Mouse (Mus musculus) embryonic fibroblast, embryonic 13.5 days (primary cell): Measurements from ENCODE around the gene Rab27a. TPM values are rescaled to one million over a fixed set of nuclear protein-coding genes. Genes with fewer than 3 reads are reported as not detected.

Experiments
- H3K27ac ChIP-seq: 2 replicates; pipeline ENCODE4 v1.5.1; 2012; ENCODE audit warnings: low read length, control low read depth, inconsistent platforms; ENCODE audit not compliant: insufficient read depth
- H3K4me1 ChIP-seq: 2 replicates; pipeline ENCODE4 v1.6.1; 2011; ENCODE audit warnings: low read length; ENCODE audit not compliant: control insufficient read depth, insufficient read depth
- H3K4me3 ChIP-seq: 2 replicates; pipeline ENCODE4 v1.5.1; 2011; ENCODE audit warnings: mild to moderate bottlenecking, control low read depth, low read length; ENCODE audit not compliant: insufficient read depth
- CTCF ChIP-seq: IDR thresholded peaks from 2 replicates; pipeline ENCODE4 v1.5.1; 2011; ENCODE audit warnings: mild to moderate bottlenecking, control low read depth, low read length, moderate library complexity, borderline replicate concordance; ENCODE audit not compliant: insufficient read depth
- POLR2A ChIP-seq: IDR thresholded peaks from 2 replicates; pipeline ENCODE4 v1.6.1; 2011; ENCODE audit warnings: low read depth, mild to moderate bottlenecking, control low read depth, low read length, moderate library complexity
- polyA plus RNA-seq: library from polyadenylated mRNA; stranded (reverse); fragments of >200 nt; gene quantifications from 2 replicates; pipeline ENCODE4 v1.2.4, GENCODE M21; 2011; ENCODE audit warnings: low read depth; ENCODE audit not compliant: missing spikeins, insufficient read length

Gene Rab27a
- 2.5 and 5.1 TPM in 2 replicates for polyA plus RNA-seq

DNA sequence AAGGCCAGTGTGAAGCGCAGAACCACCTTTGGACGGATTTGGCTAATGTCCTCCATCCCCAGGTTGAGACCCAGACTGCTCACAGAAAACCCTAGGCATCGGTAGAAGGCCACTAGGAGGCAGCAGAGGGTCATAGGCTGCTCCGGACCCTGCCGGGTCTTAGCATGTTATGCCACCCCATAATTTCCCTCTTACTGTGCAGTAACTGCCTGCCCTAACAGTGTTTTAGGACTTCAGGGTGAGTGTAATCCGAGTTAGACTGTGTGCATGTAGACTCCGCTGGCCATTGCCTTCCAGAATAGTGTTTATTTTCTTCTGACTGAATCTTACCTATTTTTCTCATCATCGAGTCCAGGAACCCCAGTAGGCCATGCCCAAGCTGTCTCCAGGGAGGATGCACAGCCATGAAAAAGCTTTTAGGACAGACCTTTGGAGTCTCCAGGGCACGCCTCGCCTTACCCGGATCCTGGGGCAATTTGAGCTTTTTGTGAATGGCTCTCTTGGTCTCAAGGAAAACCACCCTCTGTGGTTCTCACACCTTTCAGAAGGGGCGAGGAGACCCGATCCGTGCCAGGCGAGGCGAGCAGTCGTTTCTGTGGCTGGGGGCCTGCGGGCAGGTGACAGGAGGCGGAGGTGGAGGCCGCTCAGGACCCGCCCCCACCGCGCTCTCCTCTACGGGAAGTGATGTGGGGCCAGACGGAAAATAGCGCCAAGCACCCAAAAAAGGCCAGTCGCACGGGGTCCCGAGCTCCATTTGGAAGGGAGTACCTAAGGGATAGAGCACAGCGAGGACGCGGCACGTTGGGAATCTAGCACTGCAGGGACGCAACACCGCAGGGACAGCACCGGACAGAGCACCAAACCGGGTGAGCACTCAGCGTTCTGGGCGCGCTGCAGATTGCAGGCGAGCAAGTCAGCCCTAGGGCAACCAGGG is at the start of gene Rab27a:
Gene Rab27a (plus strand): TSS at position 709 of the 934 bp plus-strand sequence.
- Histone ChIP-seq H3K4me1 (peaks cover 5% of the 10 kb centered on the region; the same call in 1 of the 2 replicates), H3K27ac (no peak within 1 kb of the TSS), H3K4me3 (peak within 1 kb of the TSS; percentile 35)
- TF ChIP-seq CTCF (peak; percentile 73), POLR2A (0 out of 2 replicates have a peak, but pooled peaks have one; percentile 26)

DNA sequence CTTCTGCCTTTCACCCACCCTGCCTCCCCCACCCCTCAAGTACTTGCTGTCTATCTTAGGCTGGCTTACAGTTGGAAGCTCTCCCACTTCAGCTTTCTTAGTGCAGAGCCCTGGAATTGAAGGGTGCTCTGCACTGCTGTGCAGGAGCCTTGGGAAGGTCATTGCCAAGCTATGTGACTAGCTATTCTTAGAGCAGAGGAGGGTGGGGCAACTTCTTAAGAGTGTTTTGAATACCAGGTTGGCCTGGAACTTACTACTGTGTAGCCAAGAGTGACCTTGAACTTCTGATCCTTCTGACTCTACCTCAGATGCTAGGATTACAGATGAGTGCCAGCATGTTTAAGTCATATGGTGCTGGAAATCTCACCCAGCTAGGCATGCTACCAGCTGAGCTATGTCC is 48.5 kb upstream of the Rab27a start:
- TF ChIP-seq POLR2A = no peak
- no peak for TF ChIP-seq CTCF
- H3K4me1 ChIP-seq = no peaks in the 10 kb centered on the region
- no peak overlapping the region for H3K27ac ChIP-seq

DNA sequence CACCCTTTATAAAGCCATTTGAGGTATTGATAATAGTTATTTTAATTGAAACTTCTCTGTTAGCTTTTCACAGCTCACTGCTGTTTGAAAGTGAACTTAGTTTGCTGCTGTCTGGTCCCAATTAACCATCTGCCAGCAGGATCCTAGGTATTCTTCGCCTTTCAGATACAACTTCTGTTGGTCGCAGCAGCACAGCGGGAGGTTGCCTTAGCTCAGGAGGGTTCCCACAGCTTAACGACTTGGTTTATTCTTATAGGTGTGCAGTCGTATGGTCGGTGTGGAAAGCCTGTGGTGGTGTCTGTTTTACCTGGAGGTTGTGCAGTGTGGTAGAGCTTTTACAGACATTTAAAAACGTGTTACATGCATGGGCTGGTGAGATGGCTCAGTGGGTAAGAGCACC is 47.8 kb upstream of the Rab27a start:
- Histone ChIP-seq H3K27ac (no peak overlapping the region), H3K4me1 (no peaks in the 10 kb centered on the region), H3K4me3 (no peak overlapping the region)
- no peak for TF ChIP-seq CTCF
- TF ChIP-seq POLR2A = no peak

More for the DNA sequence above, 48.5 kb upstream of the Rab27a start:
- no peak overlapping the region for H3K4me3 ChIP-seq

DNA sequence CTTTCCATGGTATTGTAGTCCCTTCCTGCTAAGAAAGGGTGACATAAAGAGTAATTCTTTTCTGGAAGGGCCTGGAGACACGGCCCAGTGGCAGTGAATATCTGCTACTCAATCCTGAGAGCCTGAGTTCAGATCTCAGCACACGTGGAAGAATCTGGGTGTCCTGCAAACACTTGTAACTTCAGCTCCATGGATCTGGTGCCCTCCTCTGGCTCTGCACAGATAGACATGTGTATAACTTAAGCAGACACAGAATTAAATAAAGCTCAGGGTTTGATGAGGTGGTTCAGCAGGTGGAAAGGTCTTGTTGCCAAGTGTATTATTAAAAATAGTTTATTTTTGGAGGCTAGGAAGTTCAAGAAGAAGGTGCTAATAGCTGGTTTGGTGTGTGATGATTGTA is 44.2 kb upstream of the Rab27a start:
- H3K27ac ChIP-seq = no peak overlapping the region
- TF ChIP-seq POLR2A (no peak), CTCF (no peak)
- H3K4me3 ChIP-seq = no peak overlapping the region
- H3K4me1 ChIP-seq = no peaks in the 10 kb centered on the region

DNA sequence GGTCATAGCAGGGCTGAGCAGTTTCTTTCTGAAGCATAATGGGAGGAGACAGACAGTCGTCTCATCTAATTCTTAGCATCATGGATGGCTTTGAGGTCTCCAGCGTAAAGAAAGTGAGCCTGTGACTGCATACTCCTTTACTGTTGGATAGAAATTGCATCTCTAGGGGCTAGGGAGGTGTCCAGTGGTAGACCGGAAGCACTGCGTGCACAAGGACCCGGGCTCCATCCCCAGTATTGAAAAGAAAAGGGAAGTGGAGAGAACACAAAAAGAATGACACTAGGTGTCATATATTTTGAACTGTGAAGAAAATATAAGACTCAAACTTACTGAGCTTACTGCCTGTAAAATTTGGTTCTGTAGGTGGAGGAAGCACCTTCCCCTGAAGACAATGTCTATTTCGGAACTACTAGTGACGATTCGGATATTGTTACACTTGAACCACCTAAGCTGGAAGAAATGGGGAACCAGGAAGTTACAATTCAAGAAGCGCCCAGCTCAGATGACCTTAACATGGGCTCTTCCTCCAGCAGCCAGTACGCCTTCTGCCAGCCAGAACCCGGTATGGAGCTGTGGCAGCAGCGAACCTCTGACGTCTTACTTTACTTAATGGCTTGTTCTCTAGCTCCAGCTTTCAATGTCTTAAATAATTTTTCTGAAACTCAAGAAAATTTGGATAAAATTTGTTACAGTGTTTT is 43.2 kb upstream of the Rab27a start:
- no peak for TF ChIP-seq POLR2A
- TF ChIP-seq CTCF = no peak
- Histone ChIP-seq H3K4me3 (no peak overlapping the region), H3K27ac (no peak overlapping the region), H3K4me1 (no peaks in the 10 kb centered on the region)

DNA sequence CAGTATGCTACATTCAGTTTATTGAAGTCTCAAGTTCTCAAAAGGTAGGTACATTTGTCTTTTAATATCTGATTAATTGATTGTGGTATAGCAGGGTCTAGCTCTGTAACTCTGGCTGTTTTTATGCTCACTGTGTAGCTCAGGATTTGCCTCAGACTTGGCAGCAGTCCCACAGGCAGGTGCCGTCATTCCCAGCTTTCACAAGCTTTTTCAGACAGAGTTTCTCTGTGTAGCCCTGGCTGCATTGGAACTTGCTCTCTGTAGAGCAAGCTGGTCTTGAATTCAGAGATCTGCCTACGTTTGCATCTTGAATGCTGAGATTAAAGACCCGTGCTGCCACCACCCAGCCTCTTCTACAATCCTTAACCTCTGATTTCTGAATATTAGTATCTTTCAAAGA is 42.5 kb upstream of the Rab27a start:
- H3K4me1 ChIP-seq = no peaks in the 10 kb centered on the region
- no peak for TF ChIP-seq POLR2A
- no peak for TF ChIP-seq CTCF
- no peak overlapping the region for H3K4me3 ChIP-seq
- H3K27ac ChIP-seq = no peak overlapping the region

DNA sequence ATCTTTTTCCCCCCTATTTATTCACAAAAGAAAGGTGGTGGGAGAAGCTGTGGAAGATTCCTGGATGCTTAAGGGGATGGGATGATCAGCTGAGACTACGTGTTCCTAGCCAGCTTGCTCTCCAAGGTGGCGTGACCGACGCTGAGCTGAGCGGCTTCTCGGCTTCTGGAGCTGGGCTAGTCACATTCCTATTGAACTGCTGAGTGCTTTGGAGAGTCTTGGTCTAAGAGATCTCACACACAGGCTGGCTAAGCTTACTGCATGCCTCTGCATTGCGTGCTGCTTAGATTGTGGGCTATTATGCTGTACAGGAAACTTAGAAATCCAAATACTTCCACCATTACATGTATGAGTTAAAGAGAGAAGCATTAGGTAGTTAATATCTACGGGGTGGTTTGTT is 40.6 kb upstream of the Rab27a start:
- H3K27ac ChIP-seq = no peak overlapping the region
- H3K4me3 ChIP-seq = no peak overlapping the region
- TF ChIP-seq CTCF (no peak), POLR2A (no peak)
- H3K4me1 ChIP-seq = no peaks in the 10 kb centered on the region

DNA sequence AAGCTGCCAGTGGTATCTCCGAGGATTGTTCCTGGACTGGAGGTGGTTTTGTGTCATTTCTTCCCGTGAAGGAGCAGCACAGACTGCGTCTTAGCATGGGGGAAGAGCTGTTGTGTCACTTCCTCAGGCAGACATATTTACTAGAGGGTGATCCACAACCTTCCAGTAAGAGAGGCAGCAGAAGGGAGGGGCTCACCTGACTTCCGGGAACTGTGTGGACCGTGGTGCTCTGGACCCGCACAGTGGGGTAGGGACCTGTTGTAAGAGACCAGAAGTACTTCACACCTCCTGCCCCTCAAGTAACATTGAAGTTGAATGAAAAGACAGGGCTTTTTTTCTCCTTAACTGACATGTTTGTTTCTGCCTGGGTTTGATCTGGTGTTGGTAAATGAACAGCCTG is 39.5 kb upstream of the Rab27a start:
- Histone ChIP-seq H3K4me1 (no peaks in the 10 kb centered on the region), H3K4me3 (no peak overlapping the region), H3K27ac (no peak overlapping the region)
- TF ChIP-seq CTCF = no peak

DNA sequence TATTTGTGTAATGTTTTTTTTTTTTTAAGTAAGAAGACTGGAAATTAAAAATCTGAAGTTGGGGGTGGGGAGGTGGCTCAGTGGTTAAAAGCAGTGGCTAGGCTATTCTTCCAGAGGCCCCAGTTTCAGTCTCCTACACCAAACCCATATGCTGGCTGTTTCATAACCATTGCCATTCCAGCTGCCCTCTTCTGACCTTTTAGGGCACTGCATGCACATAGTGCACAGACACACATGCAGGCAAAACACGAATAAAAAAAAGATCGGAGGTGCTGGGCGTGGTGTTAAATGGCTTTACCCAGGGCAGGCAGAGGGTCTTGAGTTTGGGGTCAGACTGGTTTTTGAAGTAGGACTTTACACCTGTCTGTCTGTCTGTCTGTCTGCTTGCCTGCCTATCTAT is 38.5 kb upstream of the Rab27a start:
- TF ChIP-seq POLR2A (no peak), CTCF (no peak)
- no peak overlapping the region for H3K4me3 ChIP-seq
- no peaks in the 10 kb centered on the region for H3K4me1 ChIP-seq
- no peak overlapping the region for H3K27ac ChIP-seq

DNA sequence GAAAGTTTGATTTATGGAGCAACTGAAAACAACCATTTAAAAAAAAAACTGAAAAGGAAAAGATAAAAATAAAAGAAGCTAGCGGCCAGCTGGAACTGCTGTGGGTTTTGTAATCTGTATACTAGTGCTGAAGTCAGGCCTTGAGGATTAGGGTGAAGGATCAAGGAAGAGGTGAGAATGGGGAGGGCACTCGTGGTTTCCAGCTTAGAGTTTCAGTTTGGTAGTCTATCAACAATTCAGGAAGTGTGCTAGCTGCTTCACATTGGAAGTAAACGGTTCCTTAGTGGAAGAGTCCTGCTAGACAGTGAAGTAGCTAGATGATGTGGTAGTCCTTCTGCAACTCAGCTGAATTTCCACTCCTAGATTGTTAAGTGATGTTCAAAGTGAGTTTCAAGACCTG is 36.3 kb upstream of the Rab27a start:
- Histone ChIP-seq H3K4me1 (no peaks in the 10 kb centered on the region), H3K4me3 (no peak overlapping the region), H3K27ac (no peak overlapping the region)
- TF ChIP-seq POLR2A (no peak), CTCF (no peak)
